Mouse (Mus musculus) adrenal gland, postnatal 10 days (tissue): Measurements from ENCODE around the gene Lrp8. TPM values are rescaled to one million over a fixed set of nuclear protein-coding genes. Genes with fewer than 3 reads are reported as not detected.

Experiments
- DNase-seq: peaks from one replicate; pipeline ENCODE4 v3.0.0; 2021; ENCODE audit warnings: mixed read lengths
- long read RNA-seq, 2 experiments: library from polyadenylated mRNA; stranded (forward); transcript quantifications; one replicate each; pipeline ENCODE4 v2.0.0; 2021
- total RNA-seq, 2 experiments: library from RNA; stranded (reverse); gene quantifications; 2 replicates each; pipeline ENCODE4 v1.2.3; 2021

Gene Lrp8
- 1 to 10 TPM; 3.8 to 4.9 TPM for total RNA-seq
- long read RNA-seq, experiment 1, partial matches to known transcripts = 1 of 1 reads
- long read RNA-seq, experiment 1, other reads (novel, unspliced or antisense) = 0 of 1 reads
- long read RNA-seq, experiment 2, partial matches to known transcripts = 0 of 1 reads
- long read RNA-seq, experiment 2, other reads (novel, unspliced or antisense) = 1 of 1 reads

GRCm38 (mm10) chr4:107802185-107802449 is at the start of gene Lrp8:
Lrp8 (plus strand) TSS chr4:107802261.
- DNase-seq = no peak

GRCm38 (mm10) chr4:107756222-107756621 is 45.8 kb upstream of the Lrp8 start:
- no peak for DNase-seq

GRCm38 (mm10) chr4:107757487-107758470 is 44.3 kb upstream of the Lrp8 start:
- peak; percentile 19 for DNase-seq

- DNase-seq = no peak
Measured at GRCm38 (mm10) chr4:107758938-107759337, 43.1 kb upstream of the Lrp8 start.

- no peak for DNase-seq
Measured at GRCm38 (mm10) chr4:107763001-107763400, 39.1 kb upstream of the Lrp8 start.

- DNase-seq = no peak
Measured at GRCm38 (mm10) chr4:107763598-107763997, 38.5 kb upstream of the Lrp8 start.

- DNase-seq = no peak
Measured at GRCm38 (mm10) chr4:107765196-107765813, 36.8 kb upstream of the Lrp8 start.

- DNase-seq = no peak
Measured at GRCm38 (mm10) chr4:107766182-107766581, 35.9 kb upstream of the Lrp8 start.

- no peak for DNase-seq
Measured at GRCm38 (mm10) chr4:107772122-107772825, 29.8 kb upstream of the Lrp8 start.

GRCm38 (mm10) chr4:107774868-107775267 is 27.2 kb upstream of the Lrp8 start:
- DNase-seq = no peak

- DNase-seq = no peak
Measured at GRCm38 (mm10) chr4:107775672-107776071, 26.4 kb upstream of the Lrp8 start.

- DNase-seq = no peak
Measured at GRCm38 (mm10) chr4:107776990-107777673, 24.9 kb upstream of the Lrp8 start.

GRCm38 (mm10) chr4:107783541-107783940 is 18.5 kb upstream of the Lrp8 start:
- DNase-seq = no peak

GRCm38 (mm10) chr4:107788841-107789240 is 13.2 kb upstream of the Lrp8 start:
- DNase-seq = no peak

- no peak for DNase-seq
Measured at GRCm38 (mm10) chr4:107800801-107801200, 1.3 kb upstream of the Lrp8 start.

GRCm38 (mm10) chr4:107801366-107802184 is 486 bp upstream of the Lrp8 start:
- DNase-seq = peak; percentile 88

- peak; percentile 15 for DNase-seq
Measured at GRCm38 (mm10) chr4:107802450-107803331, 630 bp downstream of the Lrp8 start.

- DNase-seq = peak; percentile 88
Measured at GRCm38 (mm10) chr4:107803351-107804106, 1.5 kb downstream of the Lrp8 start.

GRCm38 (mm10) chr4:107805491-107805890 is 3.4 kb downstream of the Lrp8 start:
- DNase-seq = no peak
